Mouse (Mus musculus) ovary, postnatal 36 days (tissue): ENCODE data around the gene Pgbd5.
A peak's percentile ranks its signal among the peaks of the same experiment; 100 is the strongest.

Experiments used
- DNase-seq: peaks from one replicate; pipeline ENCODE4 v3.0.0; 2022; ENCODE audit warnings: low spot score, mixed read lengths

Gene Pgbd5

DNA sequence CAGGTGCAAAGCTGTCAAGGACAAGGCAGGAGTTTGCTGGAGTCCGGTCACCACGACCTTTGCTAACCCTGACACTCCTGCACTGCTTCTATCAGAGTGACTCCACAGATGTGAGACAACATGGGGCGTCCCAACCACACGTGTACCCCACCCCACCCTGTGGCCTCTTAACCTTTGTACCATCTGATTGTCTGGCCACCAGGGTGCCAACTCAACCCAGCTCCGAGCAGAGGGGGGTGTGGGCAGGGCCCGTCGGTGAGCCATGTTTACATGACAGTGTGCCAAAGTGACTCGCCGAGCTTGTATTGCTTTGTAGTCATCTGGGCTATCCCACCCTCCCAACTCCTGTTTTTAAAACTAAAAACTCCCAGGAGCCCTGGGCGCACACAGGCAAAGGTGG lies 94.4 kb downstream of the Pgbd5 start:
- no peak for DNase-seq

GRCm38 (mm10) chr8:124343991-124344390 lies 95.5 kb downstream of the Pgbd5 start:
- no peak for DNase-seq

DNA sequence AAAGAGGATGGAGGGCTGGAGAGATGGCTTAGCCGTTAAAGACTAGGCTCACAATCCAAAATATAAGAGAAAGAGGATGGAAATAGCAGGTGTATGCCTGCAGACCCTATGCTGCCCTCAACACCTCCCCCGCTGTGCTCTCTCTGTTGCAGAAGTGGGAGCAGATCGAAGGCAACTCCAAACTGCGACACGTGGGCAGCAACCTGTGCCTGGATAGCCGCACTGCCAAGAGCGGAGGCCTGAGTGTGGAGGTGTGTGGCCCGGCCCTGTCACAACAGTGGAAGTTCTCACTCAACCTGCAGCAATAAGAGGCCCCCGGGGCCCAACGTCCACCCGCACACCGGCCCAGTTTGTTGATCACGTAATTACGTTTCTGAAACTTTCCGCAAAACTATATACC lies 96.3 kb downstream of the Pgbd5 start:
- DNase-seq: no peak

DNA sequence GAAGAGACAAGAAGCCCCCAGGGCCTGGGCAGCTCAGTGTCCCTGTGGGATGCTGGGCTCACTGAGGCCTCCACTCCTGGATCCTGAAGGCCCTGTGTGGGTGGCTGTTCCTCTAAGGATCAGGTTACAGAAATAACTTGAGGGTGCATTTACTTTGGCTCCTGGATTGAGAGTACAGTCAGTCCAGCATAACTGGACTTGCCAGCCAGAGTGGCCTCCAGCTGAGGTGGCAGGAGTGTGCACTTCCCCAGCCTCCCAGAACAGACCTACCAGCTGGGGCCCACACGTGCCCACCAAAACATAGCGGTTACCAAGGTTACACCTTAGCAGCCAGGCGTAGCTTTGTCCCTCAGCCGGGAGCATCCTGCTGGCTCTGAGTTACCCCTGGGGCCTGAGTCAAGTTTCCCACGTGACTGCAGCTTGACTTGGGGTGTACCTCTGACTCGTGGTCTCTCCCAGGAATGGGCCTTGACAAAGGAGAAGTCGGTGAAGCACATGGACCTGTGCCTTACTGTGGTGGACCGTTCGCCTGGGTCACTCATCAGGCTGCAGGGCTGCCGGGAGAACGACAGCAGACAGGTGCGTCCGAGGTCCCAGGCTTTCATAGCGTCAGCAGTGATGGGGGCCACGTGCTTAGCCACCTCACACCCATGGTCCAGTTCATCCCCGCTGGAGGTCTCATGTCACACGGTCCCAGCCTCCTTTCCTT lies 98.9 kb downstream of the Pgbd5 start:
- no peak for DNase-seq

- no peak for DNase-seq
Observed at GRCm38 (mm10) chr8:124339742-124340141, 99.7 kb downstream of the Pgbd5 start.

DNA sequence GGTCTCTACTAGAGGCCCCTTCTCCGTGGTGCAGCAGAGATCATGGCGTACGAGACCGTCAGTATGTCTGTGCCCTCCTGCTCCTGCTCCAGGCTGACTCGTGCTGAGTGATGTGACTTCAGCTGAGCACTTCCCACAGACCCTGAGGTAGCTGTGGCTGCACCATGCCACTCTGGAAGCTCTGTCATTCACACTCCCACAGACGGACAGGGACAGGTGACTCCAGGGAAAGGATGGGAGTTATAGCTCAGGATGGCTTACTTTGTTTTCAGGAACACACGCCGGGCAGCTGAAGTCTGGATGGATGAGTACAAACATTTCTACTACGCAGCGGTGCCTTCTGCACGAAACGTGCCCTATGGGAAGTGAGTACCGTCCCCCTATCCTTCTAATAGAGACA lies 103.2 kb downstream of the Pgbd5 start:
- DNase-seq: no peak

- no peak for DNase-seq
Observed at GRCm38 (mm10) chr8:124331706-124332105, 107.8 kb downstream of the Pgbd5 start.

DNA sequence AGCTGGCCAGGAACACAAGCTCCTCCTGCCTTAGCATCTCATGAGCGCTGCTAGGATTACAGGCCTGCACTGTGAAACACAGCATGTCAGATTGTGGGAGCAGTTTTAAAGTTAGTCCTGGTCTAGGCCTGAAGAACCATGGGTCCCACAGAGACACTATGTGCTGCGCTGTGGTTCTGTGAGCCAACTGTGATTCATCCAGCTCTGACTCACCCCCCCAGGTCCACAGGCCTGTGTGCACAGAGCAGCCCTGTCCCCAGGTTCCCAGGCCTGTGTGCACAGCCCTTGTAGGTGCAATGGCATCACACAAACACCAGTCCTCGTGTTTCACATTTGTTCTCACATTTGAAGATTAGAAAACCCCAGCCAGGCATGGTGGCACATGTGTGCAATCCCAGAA lies 108.4 kb downstream of the Pgbd5 start:
- DNase-seq: no peak

- peak; percentile 35 for DNase-seq
Observed at GRCm38 (mm10) chr8:124330433-124330832, 109.0 kb downstream of the Pgbd5 start.

DNA sequence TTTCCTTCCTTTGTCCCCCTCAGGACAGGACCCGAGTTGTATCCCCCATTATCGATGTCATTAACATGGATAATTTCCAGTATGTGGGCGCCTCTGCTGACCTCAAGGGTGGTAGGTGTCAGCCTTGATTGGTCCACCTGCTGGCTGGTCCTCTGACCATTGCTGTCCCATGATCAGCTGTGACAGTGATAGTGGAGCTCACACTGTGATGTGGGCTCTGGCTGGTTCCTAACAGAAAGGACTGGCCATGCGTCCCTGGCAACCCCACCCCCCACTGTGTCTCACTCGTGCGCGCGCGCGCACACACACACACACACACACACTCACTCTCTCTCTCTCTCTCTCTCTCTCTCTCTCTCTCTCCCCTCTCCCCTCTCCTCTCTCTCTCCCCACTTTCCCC lies 109.8 kb downstream of the Pgbd5 start:
- no peak for DNase-seq

DNA sequence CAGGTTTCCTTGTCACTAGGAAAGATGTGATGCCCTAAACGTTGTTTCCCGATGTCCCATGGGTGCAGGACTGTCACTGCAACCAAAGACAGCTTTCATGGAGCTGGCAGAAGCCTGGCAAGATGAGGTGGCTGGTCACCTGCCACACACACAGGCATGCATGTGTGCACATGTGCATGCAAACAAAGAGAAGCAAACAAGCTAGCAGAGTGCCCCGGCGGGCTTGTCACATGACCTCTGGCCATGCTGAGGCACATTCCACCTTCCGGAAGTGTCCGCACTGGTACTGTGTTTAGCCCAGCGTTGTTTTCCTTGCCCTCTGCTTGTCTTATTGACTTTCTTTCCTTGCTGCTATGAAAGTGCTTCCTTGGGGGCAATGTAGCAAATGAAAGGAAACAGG lies 111.2 kb downstream of the Pgbd5 start:
- no peak for DNase-seq

DNA sequence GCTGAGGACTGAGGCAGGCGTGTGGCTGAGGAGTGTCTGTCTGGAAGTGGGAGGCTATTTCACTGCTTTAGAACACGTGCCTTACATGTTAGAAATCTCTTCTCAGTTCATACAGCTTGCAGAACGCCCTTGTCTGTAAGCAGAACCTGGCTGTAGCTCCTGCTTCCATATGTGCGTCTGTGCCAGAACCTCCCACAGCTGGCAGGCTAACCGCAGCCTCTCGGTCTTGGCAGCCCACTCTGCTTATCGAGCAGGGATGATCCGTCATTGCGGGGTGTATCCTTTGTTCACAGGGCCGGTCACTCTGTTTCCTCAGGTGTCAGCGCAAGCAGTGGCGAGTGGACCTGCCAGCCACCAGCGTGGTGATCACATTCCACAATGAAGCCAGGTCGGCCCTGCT lies 116.1 kb downstream of the Pgbd5 start:
- peak; percentile 43 for DNase-seq

DNA sequence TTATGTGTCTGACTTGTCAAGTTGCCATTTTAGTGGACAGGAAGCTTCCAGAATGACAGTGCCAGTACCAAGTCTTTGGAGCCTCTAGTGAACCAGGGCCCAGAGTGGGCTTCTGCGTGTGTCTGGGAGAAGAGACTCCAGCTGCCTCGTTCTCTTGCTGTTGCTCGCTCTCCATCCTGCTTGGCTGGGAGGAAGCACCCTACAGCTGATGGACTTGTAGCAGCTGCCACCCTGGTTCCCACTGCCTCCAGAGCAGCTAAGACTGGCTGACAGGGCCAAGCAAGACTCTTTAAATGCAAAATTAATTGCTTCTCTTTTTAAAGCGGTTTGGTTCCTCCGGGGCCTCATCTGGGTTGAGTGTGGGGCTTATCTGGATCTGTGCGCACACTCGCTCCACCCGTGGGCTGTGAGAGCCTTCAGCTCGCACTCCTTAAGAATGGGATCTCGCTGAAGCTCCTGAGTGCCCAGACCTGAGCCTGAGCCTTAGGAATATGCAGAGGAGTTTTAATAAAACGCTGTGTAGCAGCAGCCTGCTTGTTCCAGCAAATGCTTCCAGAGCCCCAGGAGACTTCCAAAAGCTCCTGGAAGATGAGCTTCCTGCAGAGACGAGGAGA lies 118.1 kb downstream of the Pgbd5 start:
- DNase-seq: no peak

GRCm38 (mm10) chr8:124319316-124319652 lies 120.2 kb downstream of the Pgbd5 start:
- no peak for DNase-seq
